Mouse (Mus musculus): ENCODE results near the gene Epha10. TPM values are rescaled to one million over a fixed set of nuclear protein-coding genes. Genes with fewer than 3 reads are reported as not detected.
"Not testable (repeated sequence)": the region's sequence is repeated elsewhere in the genome, so short reads cannot be mapped to it uniquely, and the experiment has no call there.

The Epha10 gene
- polyA plus RNA-seq, 1 experiment from 2014 or later = 12.8 TPM

DNA sequence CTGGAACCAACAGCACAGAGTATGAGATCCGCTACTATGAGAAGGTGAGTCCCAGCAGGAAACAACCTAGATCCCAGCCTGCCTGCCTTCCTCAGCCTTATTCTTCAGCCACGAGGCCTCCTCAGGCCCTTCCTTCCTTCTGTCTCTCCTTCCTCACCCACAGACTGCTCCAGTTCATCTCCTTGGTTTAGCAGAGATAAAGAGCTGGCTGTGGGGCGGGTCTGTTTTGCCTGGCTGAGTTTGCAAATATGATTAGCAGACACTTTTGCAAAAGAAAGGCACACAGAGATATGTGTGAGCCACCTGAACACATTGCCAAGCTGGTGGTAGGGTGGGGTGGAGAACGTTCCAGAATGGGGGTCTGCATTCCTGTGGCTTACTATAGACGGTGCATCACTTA lies 19.2 kb downstream of the Epha10 start:
- Histone ChIP-seq H3K9me3 (no peaks in the 10 kb centered on the region), H3K27me3 (peaks cover 12% of the 10 kb centered on the region; the same call in 1 of the 2 replicates), H3K4me3 (no peak overlapping the region), H3K36me3 (no peaks in the 10 kb centered on the region), H3K27ac (replicated peaks) (no peak overlapping the region), H3K4me1 (replicated peaks) (peaks cover 8% of the 10 kb centered on the region), H3K9ac (no peak overlapping the region), H3K4me2 (no peak overlapping the region)
- ATAC-seq (ENCODE audit: low FRiP score, low read depth) = no peak
- 59% methylated on average over 5 of the region's 5 CpGs for WGBS

DNA sequence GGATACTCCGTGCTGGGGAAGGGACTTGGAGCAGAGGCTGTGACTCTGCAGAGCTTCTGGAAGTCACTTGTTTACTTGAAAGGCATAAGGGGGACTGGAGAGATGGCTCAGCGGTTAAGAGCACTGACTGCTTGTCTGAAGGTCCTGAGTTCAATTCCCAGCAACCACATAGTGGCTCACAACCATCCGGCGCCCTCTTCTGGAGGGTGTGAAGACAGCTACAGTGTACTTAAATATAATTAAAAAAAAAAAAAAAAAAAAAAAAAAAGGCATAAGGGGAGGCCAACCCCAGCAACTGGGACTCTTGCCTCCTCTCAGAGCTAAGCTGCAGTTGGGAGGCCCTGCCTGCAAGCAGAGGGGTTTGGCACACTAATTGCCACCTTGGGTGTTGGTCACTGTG lies 24.7 kb downstream of the Epha10 start:
- Histone ChIP-seq H3K36me3 (no peaks in the 10 kb centered on the region), H3K9me3 (no peaks in the 10 kb centered on the region), H3K27me3 (no peaks in the 10 kb centered on the region), H3K4me1 (replicated peaks) (peaks cover 15% of the 10 kb centered on the region), H3K27ac (replicated peaks) (no peak overlapping the region), H3K4me2 (no peak overlapping the region), H3K9ac (no peak overlapping the region), H3K4me3 (no peak overlapping the region)
- ATAC-seq (ENCODE audit: low FRiP score, low read depth) = no peak
- WGBS = 68% methylated on average over 4 of the region's 4 CpGs

DNA sequence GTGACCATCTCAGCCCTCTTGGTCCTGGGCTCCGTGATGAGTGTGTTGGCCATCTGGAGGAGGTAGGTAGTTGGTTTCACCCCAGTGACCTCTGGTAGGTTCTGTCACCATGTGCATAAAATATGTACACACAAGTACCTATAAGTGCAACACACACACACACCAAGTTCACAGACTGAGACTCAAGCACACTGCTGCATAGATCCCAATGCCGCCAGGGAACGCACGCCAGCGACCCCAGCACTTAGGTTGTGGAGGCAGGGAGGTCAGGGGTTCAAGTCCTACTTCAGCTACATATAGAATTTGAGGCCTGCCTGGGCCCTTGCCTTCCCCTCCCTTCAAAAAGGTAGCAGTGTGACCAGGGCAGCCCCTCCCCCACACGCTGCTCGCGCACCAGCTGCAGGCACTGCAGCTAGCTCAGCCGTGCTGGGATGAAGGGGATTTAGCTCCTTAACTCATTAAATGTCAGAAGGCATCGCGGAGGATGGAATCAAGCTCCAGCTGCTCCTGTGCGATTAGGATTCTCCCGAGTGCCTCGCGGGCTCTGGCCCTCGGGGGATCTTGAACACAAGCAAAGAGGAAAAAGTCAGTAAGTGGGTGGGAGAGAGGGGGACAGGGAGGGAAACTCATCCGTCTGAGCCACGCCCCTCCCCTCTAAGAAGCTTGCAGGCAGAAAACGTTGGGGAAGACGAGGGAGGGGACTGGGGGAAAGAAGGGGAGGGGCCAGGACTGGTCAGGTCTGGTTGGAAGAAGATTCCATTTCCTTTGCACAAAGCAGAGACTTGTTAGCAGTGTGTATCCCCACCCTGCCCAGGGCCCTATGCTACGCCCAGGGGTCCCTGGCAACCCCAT lies 25.5 kb downstream of the Epha10 start:
- Histone ChIP-seq H3K9ac (peak overlapping the region; percentile 17; the same call in 1 of the 2 replicates), H3K27ac (replicated peaks) (peak overlapping the region; percentile 58), H3K4me3 (peak overlapping the region; percentile 16), H3K36me3 (no peaks in the 10 kb centered on the region), H3K4me2 (peak overlapping the region; percentile 46), H3K27me3 (no peaks in the 10 kb centered on the region), H3K4me1 (replicated peaks) (peaks cover 15% of the 10 kb centered on the region), H3K9me3 (no peaks in the 10 kb centered on the region)
- 6% methylated on average over 21 of the region's 21 CpGs for WGBS
- ATAC-seq (ENCODE audit: low FRiP score, low read depth) = peak; percentile 78

DNA sequence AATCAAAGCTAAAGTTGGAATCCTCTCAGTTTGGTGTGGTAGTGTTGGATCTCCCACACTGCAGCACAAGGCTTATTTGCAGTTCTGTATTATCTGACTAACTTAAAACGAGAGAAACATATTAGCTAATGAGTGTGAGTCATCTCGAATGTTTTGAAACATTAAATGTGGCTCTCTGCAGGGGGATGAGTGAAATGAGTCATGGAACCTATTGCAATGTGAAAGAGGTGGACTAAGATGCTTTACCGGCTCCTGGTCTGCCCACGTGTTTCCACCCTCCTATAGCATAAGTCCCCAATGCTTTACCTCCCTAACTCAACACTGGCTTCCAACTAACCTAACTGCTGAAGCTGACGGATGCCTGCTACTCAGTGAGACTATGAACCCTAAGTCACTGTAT lies 47.4 kb downstream of the Epha10 start:
- WGBS = 92% methylated on average over 5 of the region's 5 CpGs

DNA sequence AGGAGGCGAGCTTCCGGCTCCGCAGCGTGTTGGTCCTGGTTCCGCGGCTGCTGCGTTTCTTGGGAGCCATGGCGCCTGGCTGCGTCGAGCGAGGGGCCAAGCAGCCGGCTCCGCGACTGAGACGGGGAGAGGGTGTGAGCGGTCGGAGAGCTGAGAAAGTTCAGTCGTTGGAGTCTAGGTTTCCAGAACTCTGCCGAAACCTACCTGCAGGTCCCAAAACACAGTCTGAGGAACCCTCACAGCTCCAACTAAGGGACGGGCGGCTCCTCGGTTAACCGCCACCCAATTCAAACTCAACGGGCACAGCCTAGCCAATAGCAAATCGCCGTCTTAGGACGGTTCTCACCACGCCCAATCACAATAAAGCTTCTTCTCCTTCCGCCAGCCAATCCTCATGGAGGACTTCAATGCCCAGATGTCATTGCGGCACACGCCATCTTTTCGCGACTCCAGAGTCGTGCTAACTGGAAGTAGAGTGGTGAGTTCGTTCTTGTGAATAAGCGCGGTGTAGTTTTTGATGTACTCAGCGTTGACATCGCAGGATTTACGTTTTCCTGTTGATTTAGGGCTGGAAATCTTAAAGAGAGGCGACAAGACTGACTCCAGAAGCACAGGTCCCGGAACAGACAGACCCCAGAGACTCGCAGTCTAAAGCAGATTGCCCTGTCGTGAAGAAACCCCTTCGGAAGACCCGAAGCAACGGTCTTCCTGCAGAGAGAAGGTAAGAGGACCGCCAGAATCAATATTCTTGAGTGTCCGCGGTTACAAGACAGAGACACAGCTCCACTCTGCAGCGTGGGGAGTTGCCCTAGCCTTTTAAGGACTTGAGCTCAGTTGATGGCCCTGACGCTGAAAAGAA lies 56.1 kb downstream of the Epha10 start, which contains the start of gene 9930104L06Rik:
TSS of gene 9930104L06Rik (plus strand) at position 436 of the 859 bp plus-strand sequence.
- H3K36me3 ChIP-seq = 0 out of 2 replicates have a peak, but pooled peaks cover 3% of the 10 kb centered on the region
- peak within 1 kb of the TSS; percentile 95 for H3K4me3 ChIP-seq
- peak; percentile 99 for ATAC-seq (ENCODE audit: low FRiP score, low read depth)
- peaks cover 21% of the 10 kb centered on the region for H3K4me1 ChIP-seq (replicated peaks)
- under 1% methylated on average over 52 of the region's 52 CpGs for WGBS
- H3K27ac ChIP-seq (replicated peaks) = no peak within 1 kb of the TSS; the same call in 1 of the 2 replicates
- H3K9me3 ChIP-seq = no peaks in the 10 kb centered on the region
- peak within 1 kb of the TSS; percentile 71 for H3K9ac ChIP-seq
- peak within 1 kb of the TSS; percentile 98 for H3K4me2 ChIP-seq
- no peaks in the 10 kb centered on the region for H3K27me3 ChIP-seq

More for the DNA sequence above, 47.4 kb downstream of the Epha10 start:
- H3K27ac ChIP-seq (replicated peaks) = no peak overlapping the region
- no peak for ATAC-seq (ENCODE audit: low FRiP score, low read depth)
- H3K36me3 ChIP-seq = 0 out of 2 replicates have a peak, but pooled peaks cover 5% of the 10 kb centered on the region
- no peaks in the 10 kb centered on the region for H3K9me3 ChIP-seq
- H3K4me1 ChIP-seq (replicated peaks) = no peaks in the 10 kb centered on the region
- H3K27me3 ChIP-seq = no peaks in the 10 kb centered on the region
- H3K9ac ChIP-seq = no peak overlapping the region
- H3K4me3 ChIP-seq = no peak overlapping the region
- no peak overlapping the region for H3K4me2 ChIP-seq

DNA sequence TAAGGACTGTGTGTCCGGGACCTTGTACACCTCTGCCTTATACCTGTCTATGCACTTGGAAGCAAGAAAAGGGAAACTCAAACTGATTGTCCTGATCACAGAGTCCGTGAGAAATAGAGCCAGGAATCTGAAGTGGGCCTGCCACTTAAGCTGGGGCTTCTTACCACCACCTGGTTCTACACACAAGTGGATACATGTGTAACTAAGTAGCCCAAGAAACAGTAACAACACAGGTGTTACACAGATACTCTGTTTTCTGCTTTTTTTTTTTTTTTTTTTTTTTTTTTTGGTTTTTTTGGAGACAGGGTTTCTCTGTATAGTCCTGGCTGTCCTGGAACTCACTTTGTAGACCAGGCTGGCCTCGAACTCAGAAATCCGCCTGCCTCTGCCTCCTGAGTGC lies 58.5 kb downstream of the Epha10 start, which contains the start of gene Cdca8:
TSS of gene Cdca8 (minus strand) at position 101 of the 400 bp plus-strand sequence.
- H3K4me3 ChIP-seq; ATAC-seq (ENCODE audit: low FRiP score, low read depth); H3K27ac ChIP-seq (replicated peaks); H3K27me3 ChIP-seq; H3K4me2 ChIP-seq; H3K9me3 ChIP-seq; H3K9ac ChIP-seq: not testable (repeated sequence)
- peaks cover 21% of the 10 kb centered on the region for H3K4me1 ChIP-seq (replicated peaks)
- H3K36me3 ChIP-seq = peaks cover 11% of the 10 kb centered on the region; the same call in 1 of the 2 replicates
- WGBS = 98% methylated on average over 4 of the region's 4 CpGs

DNA sequence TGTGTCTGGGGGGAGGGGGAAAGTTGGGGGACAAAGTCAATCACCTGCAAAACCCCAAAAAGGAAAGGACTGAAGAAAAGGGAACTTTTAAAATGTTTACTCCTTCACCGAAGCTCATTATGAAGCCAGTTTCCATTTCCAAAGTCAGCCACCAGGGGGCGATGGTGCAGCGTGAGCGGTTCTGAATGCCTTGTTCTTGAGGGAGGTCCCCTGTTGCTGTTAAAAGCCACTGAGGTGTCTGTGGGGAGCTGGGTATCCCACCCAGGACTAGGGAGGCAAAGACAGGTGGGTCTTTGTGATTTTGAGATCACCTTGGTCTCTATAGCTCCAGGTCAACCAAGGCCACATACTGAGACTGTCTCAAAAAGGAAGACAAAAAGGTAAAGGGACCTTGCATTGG lies 62.3 kb downstream of the Epha10 start:
- H3K4me3 ChIP-seq = no peak overlapping the region

DNA sequence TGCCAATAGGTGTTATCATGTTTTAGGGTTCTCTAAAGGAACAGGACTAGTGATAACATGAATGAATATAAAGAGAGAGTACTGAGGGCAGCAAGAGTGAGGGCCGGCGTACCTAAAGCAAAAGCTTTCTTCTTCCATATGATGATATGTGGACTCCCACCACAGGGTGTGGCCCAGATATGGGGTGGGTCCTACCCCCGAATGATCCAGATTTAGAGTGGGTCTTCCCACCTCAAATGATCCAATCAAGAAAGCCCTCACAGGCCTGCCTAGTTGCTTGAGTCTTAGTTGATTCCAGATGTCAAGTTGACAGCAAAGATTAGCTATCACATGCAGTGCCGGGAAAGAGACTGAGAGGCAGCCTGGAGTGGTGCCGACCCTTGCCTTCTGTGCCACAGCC lies 63.1 kb downstream of the Epha10 start:
- H3K4me1 ChIP-seq (replicated peaks) = no peaks in the 10 kb centered on the region
- H3K27me3 ChIP-seq = no peaks in the 10 kb centered on the region
- H3K27ac ChIP-seq (replicated peaks) = no peak overlapping the region
- H3K4me3 ChIP-seq = no peak overlapping the region
- H3K9ac ChIP-seq = no peak overlapping the region
- no peaks in the 10 kb centered on the region for H3K9me3 ChIP-seq
- ATAC-seq (ENCODE audit: low FRiP score, low read depth) = no peak
- 86% methylated on average over 5 of the region's 5 CpGs for WGBS
- H3K4me2 ChIP-seq = no peak overlapping the region
- H3K36me3 ChIP-seq = peaks cover 11% of the 10 kb centered on the region; the same call in 1 of the 2 replicates

More for the DNA sequence above, 62.3 kb downstream of the Epha10 start:
- Histone ChIP-seq H3K36me3 (peaks cover 11% of the 10 kb centered on the region; the same call in 1 of the 2 replicates), H3K27ac (replicated peaks) (no peak overlapping the region), H3K4me2 (no peak overlapping the region), H3K9ac (no peak overlapping the region), H3K9me3 (no peaks in the 10 kb centered on the region), H3K27me3 (no peaks in the 10 kb centered on the region), H3K4me1 (replicated peaks) (peaks cover 1% of the 10 kb centered on the region; the same call in 1 of the 2 replicates)
- 9% methylated on average over 4 of the region's 4 CpGs for WGBS
- ATAC-seq (ENCODE audit: low FRiP score, low read depth) = no peak

DNA sequence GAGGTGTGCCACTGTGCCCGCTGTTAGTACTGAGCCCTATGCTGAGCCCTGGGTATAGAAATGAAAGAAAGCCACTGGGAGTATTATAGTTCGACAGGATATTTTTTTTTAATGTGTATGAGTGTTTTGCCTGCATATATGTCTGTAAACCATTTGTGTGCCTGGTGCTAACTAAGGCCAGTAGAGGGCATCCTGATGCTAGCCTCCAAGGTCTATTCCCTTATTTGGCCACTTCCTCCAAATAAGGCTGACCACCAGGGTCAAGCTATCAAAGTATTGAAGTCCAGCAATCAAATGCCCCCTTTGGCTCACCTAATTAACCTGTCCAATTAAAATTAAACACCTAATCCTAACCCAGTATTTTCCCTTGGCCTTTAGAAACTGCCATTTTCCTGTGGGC lies 64.3 kb downstream of the Epha10 start:
- Histone ChIP-seq H3K27me3 (no peaks in the 10 kb centered on the region), H3K9ac (no peak overlapping the region), H3K4me2 (no peak overlapping the region), H3K4me1 (replicated peaks) (no peaks in the 10 kb centered on the region), H3K27ac (replicated peaks) (no peak overlapping the region), H3K36me3 (peaks cover 8% of the 10 kb centered on the region; the same call in 1 of the 2 replicates), H3K9me3 (no peaks in the 10 kb centered on the region), H3K4me3 (no peak overlapping the region)
- 68% methylated on average over 2 of the region's 2 CpGs for WGBS
- no peak for ATAC-seq (ENCODE audit: low FRiP score, low read depth)

DNA sequence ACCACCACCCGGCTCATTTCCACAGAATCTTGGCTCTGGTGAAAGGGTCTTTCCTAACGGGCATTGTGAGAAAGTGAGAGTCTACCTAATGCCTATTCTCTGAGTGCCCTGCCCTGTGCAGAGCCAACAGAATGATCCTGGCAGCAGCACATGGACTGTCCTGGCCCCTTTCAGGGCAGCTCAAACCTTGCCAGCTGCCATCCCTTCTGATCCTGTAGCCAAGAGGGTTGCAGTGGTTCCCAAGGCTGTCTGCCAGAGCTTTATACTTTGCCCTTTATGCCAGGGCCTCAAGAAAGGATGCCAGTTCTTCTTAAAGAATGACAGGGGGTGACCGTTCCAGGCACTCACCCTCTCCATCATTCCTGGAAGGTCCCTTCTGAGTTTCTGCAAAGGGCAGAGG lies 68.8 kb downstream of the Epha10 start:
- H3K9ac ChIP-seq = no peak overlapping the region
- 78% methylated on average over 3 of the region's 3 CpGs for WGBS
- no peaks in the 10 kb centered on the region for H3K9me3 ChIP-seq
- no peak overlapping the region for H3K4me2 ChIP-seq
- H3K27ac ChIP-seq (replicated peaks) = no peak overlapping the region
- H3K36me3 ChIP-seq = no peaks in the 10 kb centered on the region
- H3K4me1 ChIP-seq (replicated peaks) = no peaks in the 10 kb centered on the region
- H3K27me3 ChIP-seq = no peaks in the 10 kb centered on the region
- peak; percentile 48 for ATAC-seq (ENCODE audit: low FRiP score, low read depth)
- no peak overlapping the region for H3K4me3 ChIP-seq

DNA sequence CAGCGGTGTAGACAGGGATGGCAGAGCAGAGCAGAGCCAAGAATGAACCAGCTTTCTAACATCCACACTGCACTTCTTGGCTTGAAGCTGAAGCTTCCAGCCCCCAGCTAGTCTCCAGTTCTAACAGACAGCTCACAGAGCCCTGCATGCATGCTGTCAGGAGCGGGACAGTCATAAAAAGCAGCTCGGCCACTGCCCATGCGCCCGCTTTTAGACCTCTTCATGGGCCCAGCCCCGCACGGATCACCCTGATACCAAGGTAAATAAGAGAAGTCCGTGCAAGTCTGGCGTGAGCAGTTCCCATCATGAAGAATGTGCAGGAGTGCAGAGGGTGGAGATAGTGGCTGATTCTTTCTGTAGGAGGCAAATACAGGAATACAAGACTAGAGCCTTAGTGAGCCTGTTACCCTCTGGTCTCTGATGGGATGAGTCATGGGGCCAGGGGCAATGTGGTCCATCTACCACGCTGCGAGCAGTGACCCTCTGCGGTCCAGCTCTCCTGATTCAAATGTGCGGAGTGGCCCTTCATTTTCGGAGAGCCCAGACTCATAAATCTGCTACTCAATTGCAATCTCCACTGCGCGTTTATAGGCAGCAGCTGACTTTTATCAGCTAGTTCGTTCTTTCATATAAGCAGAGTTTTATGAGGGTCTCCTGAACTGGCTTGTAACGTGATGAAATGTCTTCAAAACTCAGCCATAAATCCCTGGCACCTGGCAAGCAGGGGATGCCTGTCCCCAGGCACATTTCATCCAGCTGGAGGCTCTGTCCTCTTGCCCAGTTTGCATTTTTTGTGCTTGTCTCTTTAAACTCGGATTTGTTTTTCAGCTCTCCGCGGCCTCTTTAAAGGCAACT lies 69.7 kb downstream of the Epha10 start:
- ATAC-seq (ENCODE audit: low FRiP score, low read depth) = no peak
- Histone ChIP-seq H3K9ac (no peak overlapping the region), H3K9me3 (no peaks in the 10 kb centered on the region)

More for the DNA sequence above, 69.7 kb downstream of the Epha10 start:
- WGBS = 86% methylated on average over 21 of the region's 21 CpGs
- no peak overlapping the region for H3K4me3 ChIP-seq
- no peak overlapping the region for H3K27ac ChIP-seq (replicated peaks)
- H3K4me1 ChIP-seq (replicated peaks) = no peaks in the 10 kb centered on the region
- H3K36me3 ChIP-seq = no peaks in the 10 kb centered on the region
- no peak overlapping the region for H3K4me2 ChIP-seq
- no peaks in the 10 kb centered on the region for H3K27me3 ChIP-seq
